Mouse (Mus musculus): Measurements from ENCODE around the gene Zdhhc19.

Zdhhc19 gene

GRCm38 (mm10) chr16:32516006-32516962, 20.2 kb downstream of the Zdhhc19 start:
- no peak for DNase-seq (ENCODE audit: low spot score)

GRCm38 (mm10) chr16:32517785-32518481, 21.9 kb downstream of the Zdhhc19 start:
- no peak for DNase-seq (ENCODE audit: low spot score)

- no peak for DNase-seq (ENCODE audit: low spot score)
Observed at GRCm38 (mm10) chr16:32519656-32520371, 23.7 kb downstream of the Zdhhc19 start.

- DNase-seq (ENCODE audit: low spot score): no peak
Observed at GRCm38 (mm10) chr16:32520372-32520748, 24.3 kb downstream of the Zdhhc19 start.

- DNase-seq (ENCODE audit: low spot score): no peak
Observed at GRCm38 (mm10) chr16:32522578-32523194, 26.6 kb downstream of the Zdhhc19 start.

GRCm38 (mm10) chr16:32523462-32524243, 27.6 kb downstream of the Zdhhc19 start:
- peak; percentile 69 for DNase-seq (ENCODE audit: low spot score)

GRCm38 (mm10) chr16:32524244-32524615, 28.2 kb downstream of the Zdhhc19 start:
- DNase-seq (ENCODE audit: low spot score): no peak

- no peak for DNase-seq (ENCODE audit: low spot score)
Observed at GRCm38 (mm10) chr16:32526906-32527305, 30.8 kb downstream of the Zdhhc19 start.

GRCm38 (mm10) chr16:32532878-32533826, 37.1 kb downstream of the Zdhhc19 start:
- DNase-seq (ENCODE audit: low spot score): no peak

- DNase-seq (ENCODE audit: low spot score): no peak
Observed at GRCm38 (mm10) chr16:32535157-32535751, 39.2 kb downstream of the Zdhhc19 start.

GRCm38 (mm10) chr16:32537867-32538660, 42.0 kb downstream of the Zdhhc19 start:
- DNase-seq (ENCODE audit: low spot score): no peak

GRCm38 (mm10) chr16:32538761-32539255, 42.7 kb downstream of the Zdhhc19 start:
- no peak for DNase-seq (ENCODE audit: low spot score)

- no peak for DNase-seq (ENCODE audit: low spot score)
Observed at GRCm38 (mm10) chr16:32541338-32542179, 45.5 kb downstream of the Zdhhc19 start.

GRCm38 (mm10) chr16:32543422-32543821, 47.4 kb downstream of the Zdhhc19 start:
- no peak for DNase-seq (ENCODE audit: low spot score)

GRCm38 (mm10) chr16:32547156-32548068, 51.3 kb downstream of the Zdhhc19 start:
- no peak for DNase-seq (ENCODE audit: low spot score)

- no peak for DNase-seq (ENCODE audit: low spot score)
Observed at GRCm38 (mm10) chr16:32550084-32550483, 54.0 kb downstream of the Zdhhc19 start.

- DNase-seq (ENCODE audit: low spot score): no peak
Observed at GRCm38 (mm10) chr16:32550487-32550886, 54.4 kb downstream of the Zdhhc19 start.
